Mouse (Mus musculus): Measurements from ENCODE around the gene Grik2.

GRCm38 (mm10) chr10:49788914-49789313 lies 348 bp upstream of the Grik2 start:
- TF ChIP-seq CTCF (IDR thresholded peaks at IDR 0.05; ENCODE audit: borderline replicate concordance, extremely low read depth, insufficient read depth, insufficient read length) (no peak), POLR2A (IDR thresholded peaks at IDR 0.05; ENCODE audit: borderline replicate concordance, extremely low read depth, insufficient read depth, insufficient read length, poor library complexity, severe bottlenecking) (no peak)

Data from brain, embryonic 14.5 days (tissue).